Mouse (Mus musculus) left cerebral cortex, adult 8-10 months (tissue): ENCODE results near the gene Mcpt2. TPM values are rescaled to one million over a fixed set of nuclear protein-coding genes. Genes with fewer than 3 reads are reported as not detected.
"Not testable (repeated sequence)": the region's sequence is repeated elsewhere in the genome, so short reads cannot be mapped to it uniquely, and the experiment has no call there.

Source experiments
- DNase-seq, 2 experiments: peaks; one replicate each; pipeline ENCODE4 v3.0.0; 2022; ENCODE audit warnings: low spot score in 2 of 2
- microRNA-seq, 2 experiments: library from miRNA; unstranded; fragments of <30 nt; microRNA quantifications; one replicate each; pipeline ENCODE4 v1.2.0; 2022
- total RNA-seq, 4 experiments: library from RNA; stranded (reverse); gene quantifications; 2 replicates each; pipeline ENCODE4 v1.2.4; 2022

The Mcpt2 gene
- not detected for total RNA-seq

- not testable (repeated sequence) for DNase-seq
Observed at GRCm38 (mm10) chr14:56041792-56042191, at the start of gene Mcpt2. Gene Mcpt2 (plus strand): TSS chr14:56042041.

- DNase-seq: no peak
Observed at GRCm38 (mm10) chr14:56013147-56013546, 28.7 kb upstream of the Mcpt2 start.

- DNase-seq: no peak
Observed at GRCm38 (mm10) chr14:56013924-56014323, 27.9 kb upstream of the Mcpt2 start.

GRCm38 (mm10) chr14:56017671-56018070, 24.2 kb upstream of the Mcpt2 start, which contains the start of gene Mcpt1:
Gene Mcpt1 (plus strand): TSS chr14:56017971.
- not testable (repeated sequence) for DNase-seq

GRCm38 (mm10) chr14:56019446-56019845, 22.4 kb upstream of the Mcpt2 start:
- peak in 1 of 2 experiments; percentile 16 for DNase-seq

GRCm38 (mm10) chr14:56021305-56021704, 20.5 kb upstream of the Mcpt2 start:
- DNase-seq: not testable (repeated sequence)

- not testable (repeated sequence) for DNase-seq
Observed at GRCm38 (mm10) chr14:56030395-56030794, 11.4 kb upstream of the Mcpt2 start, which contains the start of gene Mcpt9. Gene Mcpt9 (minus strand): TSS chr14:56030495.

GRCm38 (mm10) chr14:56034433-56034832, 7.4 kb upstream of the Mcpt2 start:
- DNase-seq: no peak

GRCm38 (mm10) chr14:56055408-56055807, 13.6 kb downstream of the Mcpt2 start:
- no peak for DNase-seq

GRCm38 (mm10) chr14:56057722-56058121, 15.9 kb downstream of the Mcpt2 start:
- no peak for DNase-seq

- DNase-seq: not testable (repeated sequence)
Observed at GRCm38 (mm10) chr14:56062213-56062612, 20.4 kb downstream of the Mcpt2 start, which contains the start of gene Mcpt4. Gene Mcpt4 (minus strand): TSS chr14:56062313.

GRCm38 (mm10) chr14:56082016-56082415, 40.2 kb downstream of the Mcpt2 start:
- no peak for DNase-seq

GRCm38 (mm10) chr14:56085167-56085566, 43.3 kb downstream of the Mcpt2 start, which contains the start of gene Mcpt8:
Gene Mcpt8 (minus strand): TSS chr14:56085273.
- DNase-seq: no peak

GRCm38 (mm10) chr14:56086711-56087110, 44.9 kb downstream of the Mcpt2 start:
- no peak for DNase-seq

- DNase-seq: no peak
Observed at GRCm38 (mm10) chr14:56093353-56093752, 51.5 kb downstream of the Mcpt2 start.

Small RNA genes lying within 50 kb of the gene (microRNA-seq; reads per million reads assigned to microRNA genes)
- gene Mir6949: 0 reads per million in 2 experiments

Other genes with a start within 250 kb of the Mcpt2 start
- gene Nfatc4, start 218.9 kb upstream of the Mcpt2 start, total RNA-seq: 1 to 10 TPM; 1.0 to 2.7 (median 2.1) TPM
- gene Nynrin, start 188.0 kb upstream of the Mcpt2 start, total RNA-seq: 10 to 100 TPM in 2 of 4 experiments, 1 to 10 TPM in 2; 7.3 to 13.3 (median 11.3) TPM
- gene Cbln3, start 157.6 kb upstream of the Mcpt2 start, total RNA-seq: under 1 TPM; 0.09 to 0.52 (median 0.23) TPM
- gene Khnyn, start 157.1 kb upstream of the Mcpt2 start, total RNA-seq: 10 to 100 TPM; 12.7 to 15.8 (median 13.0) TPM
- gene Sdr39u1, start 141.7 kb upstream of the Mcpt2 start, total RNA-seq: 100 to 1,000 TPM; 101 to 123 (median 111) TPM
- gene Cma1, start 97.4 kb upstream of the Mcpt2 start, total RNA-seq: not detected
- gene Cma2, start 91.1 kb upstream of the Mcpt2 start, total RNA-seq: not detected
- gene Mcpt1, start 24.1 kb upstream of the Mcpt2 start, total RNA-seq: not detected
- not detected for gene Mcpt9, start 11.5 kb upstream of the Mcpt2 start, total RNA-seq
- gene Mcpt4, start 20.3 kb downstream of the Mcpt2 start, total RNA-seq: not detected
- gene Mcpt8, start 43.2 kb downstream of the Mcpt2 start, total RNA-seq: not detected
- gene Ctsg, start 60.5 kb downstream of the Mcpt2 start, total RNA-seq: not detected
- not detected for gene Gzme, start 78.6 kb downstream of the Mcpt2 start, total RNA-seq
- not detected for gene Gzmd, start 90.6 kb downstream of the Mcpt2 start, total RNA-seq
- not detected for gene Gzmg, start 117.5 kb downstream of the Mcpt2 start, total RNA-seq
- not detected for gene Gzmn, start 132.6 kb downstream of the Mcpt2 start, total RNA-seq
- gene Gzmf, start 169.4 kb downstream of the Mcpt2 start, total RNA-seq: not detected
- not detected for gene Gzmc, start 192.6 kb downstream of the Mcpt2 start, total RNA-seq
- gene Gzmb, start 220.2 kb downstream of the Mcpt2 start, total RNA-seq: not detected